Mouse (Mus musculus) G1E (cell line): ENCODE measurements at regions not wholly inside any gene's neighbourhood (a gene's known extent, or its start where the extent isn't known, plus 50 kb on each side); places are given as distances from the start of the nearest gene placed in this dataset.

ENCODE experiments used
- CTCF ChIP-seq: IDR thresholded peaks from 2 replicates; pipeline ENCODE4 v1.5.1; 2012; ENCODE audit warnings: low read depth, low read length, inconsistent platforms, mixed read lengths
- GATA1 ChIP-seq: IDR thresholded peaks from 2 replicates; pipeline ENCODE4 v1.6.1; 2012; ENCODE audit warnings: borderline replicate concordance, low read length, inconsistent platforms, mixed read lengths

DNA sequence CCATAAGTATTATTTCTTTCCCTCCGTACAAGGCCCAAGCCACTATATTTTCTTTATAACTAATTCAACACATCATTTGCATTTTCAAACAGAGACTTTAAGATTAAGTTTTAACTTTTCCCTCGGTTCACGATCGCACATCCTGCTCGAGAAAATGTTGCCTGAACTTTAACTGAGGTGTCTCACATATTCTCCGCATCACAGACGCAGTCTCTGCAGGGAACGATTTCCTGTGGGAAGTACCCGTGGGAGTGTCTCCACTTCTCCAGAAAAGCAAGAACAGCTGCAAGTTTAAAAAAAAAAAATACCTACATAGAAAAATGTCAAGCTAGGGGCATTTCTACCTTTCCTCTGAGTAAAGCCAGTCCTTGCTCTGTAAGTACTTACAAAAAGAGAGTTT is 581.2 kb downstream of the Efna5 start:
- TF ChIP-seq CTCF (no peak), GATA1 (no peak)
